Mouse (Mus musculus) liver, embryonic 15.5 days (tissue): ENCODE results near the gene Vill. TPM values are rescaled to one million over a fixed set of nuclear protein-coding genes. Genes with fewer than 3 reads are reported as not detected.
A peak's percentile ranks its signal among the peaks of the same experiment; 100 is the strongest.

Source experiments
- ATAC-seq: fragments of 200-750 bp; cut with Nextera tagmentation; 2 replicates; pipeline ENCODE4 v1.8.0; 2017; ENCODE audit warnings: moderate number of reproducible peaks, mild to moderate bottlenecking, moderate library complexity; ENCODE audit not compliant: insufficient read depth
- H3K27ac ChIP-seq: fragments of 300-500 bp; sonication (generic); replicated peaks from 2 replicates; pipeline ENCODE4 v1.5.1; 2015; ENCODE audit warnings: mild to moderate bottlenecking, inconsistent platforms
- H3K27me3 ChIP-seq: fragments of 300-500 bp; sonication (generic); 2 replicates; pipeline ENCODE4 v1.6.1; 2015; ENCODE audit warnings: mild to moderate bottlenecking, inconsistent platforms
- H3K36me3 ChIP-seq: fragments of 300-500 bp; sonication (generic); replicated peaks from 2 replicates; pipeline ENCODE4 v1.6.1; 2015; ENCODE audit warnings: moderate library complexity, mild to moderate bottlenecking, inconsistent platforms
- H3K4me1 ChIP-seq: fragments of 300-500 bp; sonication (generic); replicated peaks from 2 replicates; pipeline ENCODE4 v1.6.1; 2015; ENCODE audit warnings: inconsistent platforms
- H3K4me2 ChIP-seq: fragments of 300-500 bp; sonication (generic); 2 replicates; pipeline ENCODE4 v1.6.1; 2015; ENCODE audit warnings: moderate library complexity, mild to moderate bottlenecking, inconsistent platforms
- H3K4me3 ChIP-seq: fragments of 300-500 bp; sonication (generic); replicated peaks from 2 replicates; pipeline ENCODE4 v1.5.1; 2015; ENCODE audit warnings: mild to moderate bottlenecking, inconsistent platforms
- H3K9ac ChIP-seq: fragments of 300-500 bp; sonication (generic); 2 replicates; pipeline ENCODE4 v1.6.1; 2015; ENCODE audit warnings: moderate library complexity, mild to moderate bottlenecking, inconsistent platforms
- H3K9me3 ChIP-seq: fragments of 300-500 bp; sonication (generic); replicated peaks from 2 replicates; pipeline ENCODE4 v1.6.1; 2016; ENCODE audit warnings: inconsistent platforms
- WGBS: fragments of 180-500 bp; shearing (Covaris S2); methylation state at CpG from one replicate; pipeline ENCODE4 v1.1.7; 2015; ENCODE audit warnings: mixed read lengths; ENCODE audit not compliant: insufficient replicate concordance; 5-methylcytosine and 5-hydroxymethylcytosine counted together
- microRNA-seq: library from miRNA; unstranded; fragments of <30 nt; microRNA quantifications from one replicate; pipeline ENCODE4, GENCODE M21; 2016
- polyA plus RNA-seq: library from polyadenylated mRNA; unstranded; fragments of >200 nt; fragmentation: Nextera tagmentation; extraction: Ambion mirVana; gene quantifications from 2 replicates; pipeline ENCODE4 v1.2.1, GENCODE M21; 2015

Vill gene
- polyA plus RNA-seq, 1 experiment from 2014 or later: 10.0 TPM

- no peaks in the 10 kb centered on the region for H3K4me1 ChIP-seq
- no peak for ATAC-seq
- 43% methylated on average over 3 of the region's 3 CpGs for WGBS
- no peak overlapping the region for H3K4me3 ChIP-seq
- H3K36me3 ChIP-seq: no peaks in the 10 kb centered on the region
- no peaks in the 10 kb centered on the region for H3K27me3 ChIP-seq
- no peak overlapping the region for H3K4me2 ChIP-seq
- H3K27ac ChIP-seq: no peak overlapping the region
- no peaks in the 10 kb centered on the region for H3K9me3 ChIP-seq
- H3K9ac ChIP-seq: no peak overlapping the region
Observed at GRCm38 (mm10) chr9:119120168-119120560, 67.6 kb downstream of the Vill start.

Small RNA genes within 50 kb of the gene (microRNA-seq; reads per million reads assigned to microRNA genes)
- gene Mir26a-1: 6.1 reads per million, percentile 20 among the genes with 10 or more reads in this experiment

Other genes starting within 250 kb of the Vill start
- gene Ctdspl, start 126.3 kb upstream of the Vill start, polyA plus RNA-seq: 2.5 and 2.9 TPM in 2 replicates
- gene Plcd1, start 40.7 kb downstream of the Vill start, polyA plus RNA-seq: 1.2 and 1.8 TPM in 2 replicates
- 0.06 TPM in 1 of 2 replicates, not detected in the other for gene Dlec1, start 49.7 kb downstream of the Vill start, polyA plus RNA-seq
- gene Acaa1b, start 104.3 kb downstream of the Vill start, polyA plus RNA-seq: 19.0 and 24.7 TPM in 2 replicates
- gene Gm47289, start 106.4 kb downstream of the Vill start, polyA plus RNA-seq: not detected in 2 replicates
- not detected in 2 replicates for gene Slc22a13, start 156.3 kb downstream of the Vill start, polyA plus RNA-seq